Mouse (Mus musculus): ENCODE results near the gene Gm2237.
"Not testable (repeated sequence)": the region's sequence is repeated elsewhere in the genome, so short reads cannot be mapped to it uniquely, and the experiment has no call there.

Gm2237 gene

GRCm38 (mm10) chr14:19584804-19585667, at the start of gene Gm2237:
Gene Gm2237, minus strand, starts transcription at chr14:19585135.
- peak; percentile 8 to 13 for DNase-seq

GRCm38 (mm10) chr14:19602481-19602880, 17.5 kb upstream of the Gm2237 start, which contains the start of gene Gm5458:
Gene Gm5458, minus strand, starts transcription at chr14:19602581.
- DNase-seq = not testable (repeated sequence)

GRCm38 (mm10) chr14:19549863-19550262, 35.1 kb downstream of the Gm2237 start, which contains the start of gene Gm2244:
Gene Gm2244, minus strand, starts transcription at chr14:19549963.
- DNase-seq = not testable (repeated sequence)

All from spleen, adult 18-20 months (tissue).